Mouse (Mus musculus) forebrain, embryonic 14.5 days (tissue): ENCODE measurements at regions not wholly inside any gene's neighbourhood (a gene's known extent, or its start where the extent isn't known, plus 50 kb on each side); places are given as distances from the start of the nearest gene placed in this dataset.
A peak's percentile ranks its signal among the peaks of the same experiment; 100 is the strongest.

Experiments
- ATAC-seq: fragments of 200-750 bp; cut with Nextera tagmentation; 2 replicates; pipeline ENCODE4 v1.8.0; 2017; ENCODE audit warnings: mild to moderate bottlenecking, moderate library complexity
- DNase-seq: peaks from one replicate; pipeline ENCODE4 v3.0.0-alpha.2; 2015; ENCODE audit warnings: low spot score
- H3K27ac ChIP-seq: fragments of 300-500 bp; sonication (generic); 2 replicates; pipeline ENCODE4 v1.5.1; 2014; ENCODE audit warnings: low read depth, mild to moderate bottlenecking, control low read depth, low read length, moderate library complexity
- H3K27me3 ChIP-seq: fragments of 300-500 bp; sonication (generic); replicated peaks from 2 replicates; pipeline ENCODE4 v1.6.1; 2014; ENCODE audit warnings: low read length, control low read depth, mixed read lengths; ENCODE audit not compliant: control insufficient read depth, insufficient read depth
- H3K36me3 ChIP-seq: fragments of 300-500 bp; sonication (generic); 2 replicates; pipeline ENCODE4 v1.6.1; 2014; ENCODE audit warnings: low read length, control low read depth; ENCODE audit not compliant: control insufficient read depth, insufficient read depth
- H3K4me1 ChIP-seq: fragments of 300-500 bp; sonication (generic); 2 replicates; pipeline ENCODE4 v1.6.1; 2014; ENCODE audit warnings: antibody characterized with exemption, low read length, control low read depth; ENCODE audit not compliant: control insufficient read depth, insufficient read depth
- H3K4me2 ChIP-seq: fragments of 300-500 bp; sonication (generic); 2 replicates; pipeline ENCODE4 v1.6.1; 2014; ENCODE audit warnings: mild to moderate bottlenecking, control low read depth, low read length
- H3K4me3 ChIP-seq: fragments of 300-500 bp; sonication (generic); 2 replicates; pipeline ENCODE4 v1.5.1; 2014; ENCODE audit warnings: low read depth, low read length, control low read depth
- H3K9ac ChIP-seq: fragments of 300-500 bp; sonication (generic); 2 replicates; pipeline ENCODE4 v1.6.1; 2014; ENCODE audit warnings: mild to moderate bottlenecking, low read length, control low read depth, moderate library complexity
- H3K9me3 ChIP-seq: fragments of 300-500 bp; sonication (generic); replicated peaks from 2 replicates; pipeline ENCODE4 v1.6.1; 2016; ENCODE audit warnings: low read length, control low read depth, mixed read lengths; ENCODE audit not compliant: control insufficient read depth
- WGBS: fragments of 180-500 bp; shearing (Covaris S2); extraction: QIAGEN DNeasy Blood & Tissue Kit; methylation state at CpG from one replicate; pipeline ENCODE4 v1.1.7; 2014; 5-methylcytosine and 5-hydroxymethylcytosine counted together

DNA sequence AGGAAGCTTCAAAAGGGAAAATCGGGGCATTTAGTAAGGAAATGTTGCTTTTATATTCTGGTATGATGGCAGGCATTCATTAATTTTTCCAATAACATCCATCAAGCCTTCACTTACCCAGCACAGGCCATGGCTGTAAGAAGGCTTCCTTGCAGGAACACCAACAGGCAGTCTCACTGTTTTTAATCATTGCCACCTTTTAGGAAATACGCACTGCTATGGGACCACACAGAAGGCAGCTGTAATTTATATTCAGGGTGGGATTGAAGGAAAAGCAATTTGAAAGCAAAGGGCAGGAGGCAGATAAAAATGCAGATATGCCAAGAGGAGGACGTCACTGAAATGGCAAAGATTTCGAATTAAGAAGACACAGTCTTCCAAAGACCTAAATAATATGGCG, 937.8 kb downstream of the Adgrl2 start:
- DNase-seq = no peak
- H3K4me1 ChIP-seq = no peaks in the 10 kb centered on the region
- no peak for ATAC-seq
- WGBS = 79% methylated on average over 5 of the region's 5 CpGs
- H3K4me3 ChIP-seq = no peak overlapping the region
- no peak overlapping the region for H3K4me2 ChIP-seq
- H3K9me3 ChIP-seq = no peaks in the 10 kb centered on the region
- H3K27me3 ChIP-seq = no peaks in the 10 kb centered on the region
- no peak overlapping the region for H3K9ac ChIP-seq
- no peak overlapping the region for H3K27ac ChIP-seq
- no peaks in the 10 kb centered on the region for H3K36me3 ChIP-seq

- no peak for ATAC-seq
- no peak overlapping the region for H3K4me2 ChIP-seq
- H3K9ac ChIP-seq = no peak overlapping the region
- WGBS = 87% methylated on average over 2 of the region's 2 CpGs
- no peaks in the 10 kb centered on the region for H3K36me3 ChIP-seq
- H3K4me1 ChIP-seq = no peaks in the 10 kb centered on the region
- no peaks in the 10 kb centered on the region for H3K27me3 ChIP-seq
- no peak overlapping the region for H3K27ac ChIP-seq
- DNase-seq = no peak
- H3K9me3 ChIP-seq = no peaks in the 10 kb centered on the region
- no peak overlapping the region for H3K4me3 ChIP-seq
These were observed 942.1 kb downstream of the Adgrl2 start for GRCm38 (mm10) chr3:148048247-148048646.

DNA sequence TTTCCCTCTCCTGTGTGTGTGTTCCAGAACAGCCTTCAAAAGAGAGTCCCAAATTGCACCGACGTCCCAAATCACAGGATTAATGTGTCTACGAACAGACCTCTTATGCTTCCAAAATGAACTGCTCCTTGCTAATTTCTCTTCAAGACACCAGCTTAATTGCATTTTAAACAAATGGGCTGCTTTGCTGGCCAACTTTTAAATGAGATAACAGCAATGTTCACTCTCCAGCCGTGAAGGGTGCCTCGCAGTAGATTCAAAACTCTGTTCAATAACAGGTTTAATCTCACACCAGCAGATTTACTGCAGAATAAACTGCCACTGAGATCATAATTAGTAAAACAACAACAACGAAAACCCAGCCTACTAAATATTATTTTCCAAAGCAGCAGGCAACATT, 957.8 kb downstream of the Adgrl2 start:
- peak; percentile 58 for DNase-seq
- Histone ChIP-seq H3K27ac (no peak overlapping the region), H3K9ac (no peak overlapping the region), H3K4me2 (no peak overlapping the region), H3K27me3 (no peaks in the 10 kb centered on the region), H3K36me3 (no peaks in the 10 kb centered on the region), H3K4me3 (no peak overlapping the region), H3K9me3 (no peaks in the 10 kb centered on the region), H3K4me1 (peaks cover 7% of the 10 kb centered on the region; the same call in 1 of the 2 replicates)
- no peak for ATAC-seq
- WGBS = 29% methylated on average over 6 of the region's 6 CpGs

DNA sequence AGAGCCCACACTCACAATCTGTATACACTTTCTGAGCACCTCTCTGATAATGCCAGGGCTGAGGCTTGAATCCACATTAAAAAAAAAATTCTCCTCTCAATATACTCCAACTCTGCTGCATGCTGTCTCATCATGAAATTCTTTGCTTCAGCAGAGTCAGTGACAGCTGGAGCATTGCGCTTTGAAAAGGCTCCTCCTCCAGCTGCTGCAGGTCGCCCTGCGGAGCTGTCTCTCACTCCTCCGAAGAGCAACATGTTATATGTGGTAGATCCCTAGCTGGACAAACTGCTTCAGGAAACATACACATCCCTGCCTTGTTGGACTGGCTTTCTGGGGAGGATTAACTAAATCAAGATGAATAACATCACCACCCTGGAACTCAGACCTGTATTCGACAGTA, 984.5 kb downstream of the Adgrl2 start:
- no peak overlapping the region for H3K4me2 ChIP-seq
- no peaks in the 10 kb centered on the region for H3K36me3 ChIP-seq
- WGBS = 59% methylated on average over 5 of the region's 5 CpGs
- H3K27me3 ChIP-seq = no peaks in the 10 kb centered on the region
- DNase-seq = no peak
- no peaks in the 10 kb centered on the region for H3K9me3 ChIP-seq
- H3K27ac ChIP-seq = no peak overlapping the region
- H3K4me3 ChIP-seq = no peak overlapping the region
- no peak for ATAC-seq
- H3K9ac ChIP-seq = no peak overlapping the region
- no peaks in the 10 kb centered on the region for H3K4me1 ChIP-seq

DNA sequence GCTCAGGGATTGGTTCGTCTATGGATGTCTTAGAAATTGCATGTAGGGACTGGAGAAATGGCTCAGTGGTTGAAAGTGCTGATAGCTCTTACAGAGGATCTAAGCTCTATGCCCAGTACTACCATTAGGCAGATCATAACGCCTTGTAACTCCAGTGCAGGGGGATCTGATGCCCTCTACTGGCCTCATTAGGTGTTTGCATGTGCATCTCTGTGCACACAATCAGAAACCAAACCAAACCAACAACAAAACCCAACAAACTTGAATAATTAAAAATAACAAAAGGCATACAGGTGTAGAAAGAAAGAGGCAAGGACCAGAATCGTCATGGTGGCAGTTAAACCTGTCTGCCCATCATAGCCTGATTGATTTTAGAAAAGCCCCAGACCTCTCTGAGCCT, 986.3 kb downstream of the Adgrl2 start:
- ATAC-seq (no peak), DNase-seq (no peak)
- Histone ChIP-seq H3K4me2 (no peak overlapping the region), H3K4me3 (no peak overlapping the region), H3K27me3 (no peaks in the 10 kb centered on the region), H3K36me3 (no peaks in the 10 kb centered on the region), H3K27ac (no peak overlapping the region), H3K4me1 (no peaks in the 10 kb centered on the region), H3K9me3 (no peaks in the 10 kb centered on the region), H3K9ac (no peak overlapping the region)
- 69% methylated on average over 3 of the region's 3 CpGs for WGBS

DNA sequence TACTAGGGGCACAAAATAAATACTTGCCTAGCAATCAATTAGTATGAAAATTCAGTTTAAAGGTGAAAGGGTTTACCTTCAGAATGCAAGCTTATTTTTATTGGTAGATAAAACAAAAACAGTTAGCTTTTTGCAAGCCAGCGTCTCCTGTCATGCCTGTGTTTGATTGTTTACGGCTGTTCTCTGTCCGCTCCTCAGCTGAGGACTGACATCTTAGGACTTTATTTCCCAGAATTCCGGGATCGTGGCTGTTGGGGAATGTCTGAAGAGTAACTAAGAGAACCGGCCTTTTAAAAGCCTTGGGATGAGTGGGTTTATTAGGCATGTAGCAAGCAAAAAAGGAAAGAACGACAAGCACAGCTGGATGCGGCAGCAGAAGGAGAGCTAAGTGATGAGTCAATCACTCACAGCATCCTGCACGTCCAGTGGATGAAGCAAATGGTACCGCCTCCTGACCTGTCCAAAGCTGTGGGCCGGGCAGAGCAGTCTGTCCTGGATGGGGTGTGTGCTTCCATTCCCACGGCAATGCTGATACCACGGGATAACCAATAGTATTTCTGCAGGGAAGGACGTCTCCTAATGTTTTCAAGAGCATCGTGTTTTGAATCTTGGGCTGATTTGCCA, 990.9 kb downstream of the Adgrl2 start:
- Histone ChIP-seq H3K27ac (no peak overlapping the region), H3K4me2 (no peak overlapping the region), H3K36me3 (no peaks in the 10 kb centered on the region), H3K4me1 (no peaks in the 10 kb centered on the region), H3K9me3 (no peaks in the 10 kb centered on the region), H3K27me3 (no peaks in the 10 kb centered on the region), H3K9ac (no peak overlapping the region), H3K4me3 (no peak overlapping the region)
- DNase-seq (no peak), ATAC-seq (no peak)
- WGBS = 79% methylated on average over 15 of the region's 15 CpGs

- WGBS = 70% methylated on average over 9 of the region's 9 CpGs
- DNase-seq (no peak), ATAC-seq (no peak)
- Histone ChIP-seq H3K9ac (no peak overlapping the region), H3K4me2 (no peak overlapping the region), H3K4me1 (0 out of 2 replicates have a peak, but pooled peaks cover 5% of the 10 kb centered on the region), H3K27me3 (no peaks in the 10 kb centered on the region), H3K27ac (no peak overlapping the region), H3K4me3 (no peak overlapping the region), H3K36me3 (no peaks in the 10 kb centered on the region), H3K9me3 (no peaks in the 10 kb centered on the region)
These were observed 998.6 kb downstream of the Adgrl2 start for GRCm38 (mm10) chr3:147991738-147992137.

DNA sequence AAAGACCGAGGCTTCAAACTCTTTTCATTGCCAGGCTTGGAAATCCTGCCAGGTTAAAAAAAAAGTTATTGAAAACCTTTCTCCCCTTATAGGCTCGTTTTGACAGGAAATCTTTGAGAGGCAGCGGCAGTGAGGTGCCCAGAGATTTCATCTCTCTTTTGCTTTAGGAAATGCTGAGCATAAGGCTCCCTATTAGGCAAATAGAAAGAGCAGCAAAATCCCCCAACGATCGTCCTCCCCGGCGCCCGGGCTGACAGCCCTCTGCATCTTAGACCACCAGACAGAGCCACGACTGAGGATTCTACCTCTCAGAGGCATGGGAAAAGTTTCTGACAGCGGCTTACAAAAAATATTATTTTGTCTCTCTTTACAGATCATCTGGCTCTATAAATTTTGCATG, 999.5 kb downstream of the Adgrl2 start:
- 0 out of 2 replicates have a peak, but pooled peaks cover 5% of the 10 kb centered on the region for H3K4me1 ChIP-seq
- peak overlapping the region; percentile 52 for H3K9ac ChIP-seq
- no peak overlapping the region for H3K27ac ChIP-seq

DNA sequence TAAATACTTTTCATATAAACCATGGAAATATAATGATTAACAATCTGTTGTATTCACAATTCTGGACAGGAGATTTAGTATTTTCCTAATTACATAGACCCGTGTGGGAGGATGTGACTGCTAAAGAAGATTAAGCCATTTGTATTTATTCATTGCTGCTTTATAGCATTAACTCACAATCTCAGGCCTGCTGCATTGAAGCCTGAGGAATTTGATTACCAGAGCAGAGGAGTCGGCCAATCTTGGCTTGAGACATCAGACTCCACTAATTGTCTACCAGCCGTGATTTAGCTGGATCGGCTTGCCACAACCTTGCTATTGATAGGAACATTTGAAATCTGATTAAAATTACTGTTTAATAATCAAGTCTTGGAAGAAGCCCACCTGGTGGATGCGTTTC, 1007.5 kb downstream of the Adgrl2 start:
- ATAC-seq = no peak
- H3K36me3 ChIP-seq = no peaks in the 10 kb centered on the region
- WGBS = 19% methylated on average over 5 of the region's 5 CpGs

More for the DNA sequence above, 999.5 kb downstream of the Adgrl2 start:
- ATAC-seq (no peak), DNase-seq (no peak)
- Histone ChIP-seq H3K36me3 (no peaks in the 10 kb centered on the region), H3K27me3 (no peaks in the 10 kb centered on the region), H3K4me2 (peak overlapping the region; percentile 43), H3K4me3 (peak overlapping the region; percentile 1; the same call in 1 of the 2 replicates), H3K9me3 (no peaks in the 10 kb centered on the region)
- 12% methylated on average over 10 of the region's 10 CpGs for WGBS

More for the DNA sequence above, 1007.5 kb downstream of the Adgrl2 start:
- Histone ChIP-seq H3K27ac (no peak overlapping the region), H3K27me3 (no peaks in the 10 kb centered on the region), H3K4me2 (no peak overlapping the region), H3K9me3 (no peaks in the 10 kb centered on the region), H3K4me1 (0 out of 2 replicates have a peak, but pooled peaks cover 9% of the 10 kb centered on the region), H3K4me3 (no peak overlapping the region), H3K9ac (no peak overlapping the region)
- DNase-seq = no peak
